Mouse (Mus musculus) brain, embryonic 18.5 days (tissue): ENCODE results near the gene Ccdc137.

Experiments
- DNase-seq: peaks from one replicate; pipeline ENCODE4 v3.0.0-alpha.2; 2012; ENCODE audit warnings: low read depth, low spot score

Gene Ccdc137

GRCm38 (mm10) chr11:120498226-120498625 lies 40.3 kb downstream of the Ccdc137 start:
- no peak for DNase-seq

- DNase-seq = no peak
These were observed 41.0 kb downstream of the Ccdc137 start for GRCm38 (mm10) chr11:120498891-120499290.

DNA sequence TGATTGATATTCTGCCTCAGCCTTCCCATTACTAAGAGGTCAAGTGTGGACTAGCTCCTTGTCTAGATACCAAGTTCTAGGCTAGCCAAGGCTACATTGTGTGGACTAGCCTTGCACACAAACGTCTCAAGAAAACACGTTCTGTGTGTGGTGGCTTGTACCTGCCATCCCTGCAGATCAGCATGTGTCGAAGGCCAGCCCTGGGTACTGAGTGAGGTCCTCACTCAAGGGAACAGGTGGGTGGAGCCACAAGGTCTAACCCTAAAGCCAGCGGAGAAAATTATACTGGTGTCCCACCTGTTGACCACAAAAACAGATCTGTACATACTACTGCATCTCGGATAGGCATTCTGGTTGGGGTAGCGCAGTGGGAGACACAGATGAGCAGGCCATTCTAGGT lies 42.0 kb downstream of the Ccdc137 start:
- DNase-seq = no peak

GRCm38 (mm10) chr11:120500357-120500756 lies 42.4 kb downstream of the Ccdc137 start:
- no peak for DNase-seq

DNA sequence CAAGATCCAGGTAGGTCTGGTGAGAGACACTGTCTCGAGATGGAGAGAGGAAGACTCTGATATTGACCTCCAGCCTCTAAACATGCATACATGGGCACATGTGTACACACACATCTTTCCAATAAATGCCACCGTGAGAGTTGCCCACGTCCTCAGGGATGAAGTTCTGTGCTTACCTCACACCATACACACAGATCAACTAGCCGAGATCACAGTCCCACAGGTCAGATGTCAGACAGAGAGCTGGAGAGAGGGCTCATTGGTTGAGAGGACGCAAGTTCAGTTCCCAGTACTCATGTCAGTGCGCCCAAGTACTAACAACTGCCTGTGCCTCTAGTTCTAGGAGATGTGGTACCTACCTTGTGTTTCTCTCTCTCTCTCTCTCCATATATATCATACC lies 43.1 kb downstream of the Ccdc137 start:
- no peak for DNase-seq

DNA sequence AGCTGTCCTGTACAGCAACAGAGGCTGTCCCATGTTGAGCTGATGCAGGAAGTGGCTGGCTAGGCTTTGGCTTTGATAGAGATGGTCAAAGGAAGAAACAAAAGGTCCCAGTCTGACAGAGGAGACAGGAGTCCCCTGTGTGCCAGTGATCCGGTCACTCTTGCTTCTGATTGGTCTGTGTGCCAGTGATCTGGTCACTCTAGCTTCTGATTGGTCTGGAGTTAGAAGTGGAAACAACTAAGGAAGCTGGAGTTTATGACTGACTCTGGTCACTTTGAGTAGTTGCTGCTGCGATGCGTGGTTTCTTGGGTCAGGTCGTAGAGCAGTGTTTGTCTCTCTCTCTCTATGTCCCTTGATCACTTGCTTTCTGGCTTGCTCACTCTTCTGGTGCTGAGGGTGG lies 43.8 kb downstream of the Ccdc137 start:
- no peak for DNase-seq

DNA sequence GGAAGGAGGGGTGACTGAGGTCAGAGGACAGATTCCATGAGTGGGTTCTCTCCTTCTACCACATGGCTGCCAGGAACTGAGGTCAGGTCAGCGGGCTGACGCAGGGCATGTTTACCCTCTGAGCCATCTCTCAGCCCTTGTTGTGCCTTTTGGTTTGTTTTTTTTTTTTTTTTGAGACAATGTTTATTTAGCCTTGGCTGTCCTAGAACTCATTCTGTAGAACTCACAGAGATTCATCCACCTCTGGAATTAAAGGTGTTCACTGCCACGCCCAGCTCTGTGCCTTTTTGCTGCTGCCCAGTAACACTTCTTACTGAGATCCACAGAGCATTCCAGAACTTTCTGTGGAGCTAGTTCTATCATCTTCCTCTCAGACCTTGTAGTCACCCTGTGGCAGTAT lies 47.7 kb downstream of the Ccdc137 start:
- no peak for DNase-seq

DNA sequence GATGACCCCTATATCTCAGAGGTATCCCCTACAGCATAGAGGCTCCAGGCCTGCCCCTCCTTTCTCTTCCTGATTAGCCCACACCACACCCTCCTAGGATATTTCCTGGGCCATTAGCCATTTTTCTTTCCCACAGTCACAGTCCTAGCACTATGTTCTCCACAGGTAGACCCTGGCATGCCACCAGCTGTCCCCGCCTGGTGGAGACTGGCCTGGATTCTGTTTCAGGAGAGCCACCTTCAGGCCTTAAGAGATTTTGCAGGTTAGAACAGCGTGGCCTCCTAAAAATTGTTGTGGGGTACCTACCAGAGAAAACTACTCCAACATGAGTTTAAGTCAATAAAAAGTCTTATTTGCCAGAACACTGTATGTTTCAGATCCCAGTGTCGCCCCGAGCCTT lies 49.0 kb downstream of the Ccdc137 start:
- DNase-seq = no peak

- no peak for DNase-seq
These were observed 49.8 kb downstream of the Ccdc137 start for GRCm38 (mm10) chr11:120507611-120508289.

DNA sequence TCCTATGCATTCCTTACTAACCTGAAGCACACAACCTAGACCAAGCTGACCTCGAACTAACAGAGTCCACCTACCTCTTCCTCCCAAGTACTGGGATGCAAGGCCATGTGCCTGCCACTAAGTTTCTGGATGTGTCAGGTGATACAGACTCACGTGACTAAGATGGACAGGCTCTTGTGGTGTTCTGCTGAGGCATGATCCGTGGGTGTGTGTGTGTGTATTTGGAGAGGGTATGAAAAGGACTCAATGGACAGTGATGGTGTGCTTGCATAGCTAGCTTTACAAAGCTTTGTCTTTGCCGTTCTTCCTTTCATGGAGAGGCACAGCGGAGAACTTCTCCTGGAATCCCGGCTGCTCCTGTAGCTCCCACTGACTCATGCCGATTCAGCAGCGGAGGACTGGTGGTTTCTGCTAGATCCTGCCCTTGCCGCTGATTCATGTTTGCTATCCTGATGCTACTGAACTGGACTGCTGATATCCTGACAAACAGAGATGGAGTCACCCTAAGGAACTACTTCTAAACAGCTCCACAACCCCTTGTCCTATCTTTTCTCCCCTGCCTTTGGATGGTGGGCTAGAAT lies 50.5 kb downstream of the Ccdc137 start:
- no peak for DNase-seq

DNA sequence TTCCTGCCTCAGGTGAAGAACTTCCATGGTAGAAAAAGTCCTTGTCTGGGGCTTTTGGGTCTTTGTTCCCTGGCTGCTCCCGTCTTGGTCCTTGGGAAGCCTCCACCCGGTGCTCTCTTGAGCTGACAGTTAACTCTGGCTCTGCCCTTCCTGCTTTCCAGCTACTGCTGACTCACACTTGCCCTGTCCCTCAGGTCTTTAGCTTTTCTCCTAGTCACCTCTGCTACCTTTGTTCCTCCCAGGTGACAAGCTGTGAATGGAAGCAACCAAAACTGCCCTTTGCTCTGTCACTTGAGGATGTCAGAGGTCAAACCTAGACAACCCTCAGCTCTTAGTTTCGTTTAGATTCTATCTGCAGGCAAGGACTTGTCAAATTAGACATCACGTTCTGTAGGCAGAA lies 52.0 kb downstream of the Ccdc137 start:
- DNase-seq = no peak

DNA sequence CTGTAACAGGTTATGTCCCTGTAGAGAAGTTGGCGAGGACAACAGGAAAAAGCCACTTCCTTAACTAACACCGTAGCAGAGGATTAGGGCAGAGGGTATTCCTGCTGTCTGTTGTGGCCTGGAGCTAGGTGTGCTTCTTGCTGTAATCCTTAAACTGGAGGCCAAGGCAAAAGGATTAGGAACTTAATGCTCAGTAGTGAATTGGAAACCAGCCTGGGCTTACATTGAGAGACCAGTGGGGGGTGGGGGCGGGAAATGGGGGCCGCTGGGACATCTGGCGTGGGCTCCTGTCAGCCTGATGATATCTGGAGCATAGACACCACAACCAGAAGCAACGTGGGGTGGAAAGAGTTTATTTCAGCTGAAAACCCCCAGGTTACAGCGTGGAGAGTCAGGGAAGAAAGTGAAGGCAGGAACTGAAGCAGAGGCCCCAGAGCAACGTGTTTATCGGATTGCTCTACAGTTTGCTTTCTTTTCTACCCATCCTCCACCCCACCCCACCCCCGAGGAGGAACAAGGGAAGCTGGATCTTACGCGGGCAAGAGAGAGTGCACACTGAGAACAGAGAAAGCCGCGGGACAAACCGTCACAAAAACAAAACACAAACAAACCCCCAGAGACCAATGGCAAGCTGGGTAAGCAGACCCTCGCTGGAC lies 52.6 kb downstream of the Ccdc137 start:
- DNase-seq = no peak

- no peak for DNase-seq
These were observed 55.0 kb downstream of the Ccdc137 start for GRCm38 (mm10) chr11:120512790-120513453.
